Mouse (Mus musculus): ENCODE data around the gene Dab1.

- no peak for TF ChIP-seq POLR2A (IDR thresholded peaks at IDR 0.05; ENCODE audit: borderline replicate concordance, insufficient read depth, low read length)
- no peak for TF ChIP-seq CTCF (IDR thresholded peaks at IDR 0.05; ENCODE audit: borderline replicate concordance, insufficient read depth, low read depth, low read length)
Measured at GRCm38 (mm10) chr4:104026834-104027233, 407.7 kb downstream of the Dab1 start.
